Mouse (Mus musculus) megakaryocyte, embryonic 14.5 days (primary cell): ENCODE data around the gene Wdr27. TPM values are rescaled to one million over a fixed set of nuclear protein-coding genes. Genes with fewer than 3 reads are reported as not detected.
"Not testable (repeated sequence)": the region's sequence is repeated elsewhere in the genome, so short reads cannot be mapped to it uniquely, and the experiment has no call there.

Experiments
- H3K27me3 ChIP-seq: replicated peaks from 2 replicates; pipeline ENCODE3; 2012; ENCODE audit warnings: inconsistent platforms
- H3K36me3 ChIP-seq: replicated peaks from 2 replicates; pipeline ENCODE3; 2012; ENCODE audit warnings: low read length, inconsistent platforms, mixed read lengths
- H3K4me1 ChIP-seq: 2 replicates; pipeline ENCODE4 v1.6.1; 2012; ENCODE audit warnings: inconsistent platforms
- H3K4me3 ChIP-seq: replicated peaks from 2 replicates; pipeline ENCODE3; 2012; ENCODE audit warnings: moderate library complexity, mild to moderate bottlenecking, inconsistent platforms
- H3K9me3 ChIP-seq: 2 replicates; pipeline ENCODE4 v1.6.1; 2012; ENCODE audit warnings: inconsistent platforms
- FLI1 ChIP-seq: IDR thresholded peaks from 2 replicates; pipeline ENCODE4 v1.6.1; 2012; ENCODE audit warnings: low read length, inconsistent platforms, mixed read lengths
- GATA1 ChIP-seq: IDR thresholded peaks from 3 replicates; pipeline ENCODE4 v1.6.1; 2012; ENCODE audit warnings: mixed read lengths, low read length, inconsistent platforms, borderline replicate concordance
- polyA plus RNA-seq: library from polyadenylated mRNA; stranded (reverse); fragments of >175 nt; gene quantifications from 2 replicates; pipeline ENCODE4 v1.2.3, GENCODE M21; 2012; ENCODE audit warnings: low replicate concordance; ENCODE audit not compliant: insufficient read depth

Gene Wdr27
- polyA plus RNA-seq, 1 experiment: 8.6 TPM

GRCm38 (mm10) chr17:14906611-14907010 is 36.3 kb downstream of the Wdr27 start:
- TF ChIP-seq FLI1: no peak
- TF ChIP-seq GATA1: no peak
- Histone ChIP-seq H3K27me3 (peaks cover 13% of the 10 kb centered on the region), H3K36me3 (no peaks in the 10 kb centered on the region), H3K4me1 (peaks cover 4% of the 10 kb centered on the region), H3K4me3 (no peak overlapping the region), H3K9me3 (no peaks in the 10 kb centered on the region)

- no peak overlapping the region for H3K4me3 ChIP-seq
- peaks cover 4% of the 10 kb centered on the region for H3K4me1 ChIP-seq
- H3K9me3 ChIP-seq: no peaks in the 10 kb centered on the region
- H3K27me3 ChIP-seq: peaks cover 15% of the 10 kb centered on the region
- H3K36me3 ChIP-seq: no peaks in the 10 kb centered on the region
- TF ChIP-seq GATA1: no peak
- no peak for TF ChIP-seq FLI1
These were observed 38.2 kb downstream of the Wdr27 start for GRCm38 (mm10) chr17:14904637-14905265.

GRCm38 (mm10) chr17:14904206-14904605 is 38.8 kb downstream of the Wdr27 start:
- peaks cover 14% of the 10 kb centered on the region for H3K27me3 ChIP-seq
- H3K4me3 ChIP-seq: no peak overlapping the region
- no peaks in the 10 kb centered on the region for H3K9me3 ChIP-seq
- no peaks in the 10 kb centered on the region for H3K36me3 ChIP-seq
- peaks cover 4% of the 10 kb centered on the region for H3K4me1 ChIP-seq
- TF ChIP-seq GATA1 (no peak), FLI1 (no peak)

GRCm38 (mm10) chr17:14903212-14903611 is 39.7 kb downstream of the Wdr27 start:
- peaks cover 4% of the 10 kb centered on the region for H3K4me1 ChIP-seq
- no peak for TF ChIP-seq FLI1
- no peak for TF ChIP-seq GATA1
- H3K27me3 ChIP-seq: peaks cover 14% of the 10 kb centered on the region
- H3K4me3 ChIP-seq: no peak overlapping the region
- H3K36me3 ChIP-seq: no peaks in the 10 kb centered on the region
- H3K9me3 ChIP-seq: no peaks in the 10 kb centered on the region

GRCm38 (mm10) chr17:14898972-14899371 is 44.0 kb downstream of the Wdr27 start:
- no peak for TF ChIP-seq GATA1
- TF ChIP-seq FLI1: no peak
- H3K4me3 ChIP-seq: no peak overlapping the region
- H3K36me3 ChIP-seq: no peaks in the 10 kb centered on the region
- no peaks in the 10 kb centered on the region for H3K4me1 ChIP-seq
- H3K9me3 ChIP-seq: no peaks in the 10 kb centered on the region
- peaks cover 8% of the 10 kb centered on the region for H3K27me3 ChIP-seq

GRCm38 (mm10) chr17:14895058-14895457 is 47.9 kb downstream of the Wdr27 start:
- not testable (repeated sequence) for H3K4me1 ChIP-seq, H3K27me3 ChIP-seq, H3K9me3 ChIP-seq, H3K4me3 ChIP-seq, H3K36me3 ChIP-seq

- Histone ChIP-seq H3K4me3 (peak overlapping the region; percentile 8), H3K36me3 (no peaks in the 10 kb centered on the region), H3K27me3 (peaks cover 11% of the 10 kb centered on the region), H3K4me1 (no peaks in the 10 kb centered on the region), H3K9me3 (no peaks in the 10 kb centered on the region)
- TF ChIP-seq GATA1: no peak
These were observed 56.0 kb downstream of the Wdr27 start for GRCm38 (mm10) chr17:14886933-14887332.

GRCm38 (mm10) chr17:14874656-14875204 is 68.2 kb downstream of the Wdr27 start:
- H3K36me3 ChIP-seq: no peaks in the 10 kb centered on the region
- no peak overlapping the region for H3K4me3 ChIP-seq
- H3K4me1 ChIP-seq: no peaks in the 10 kb centered on the region
- peaks cover 5% of the 10 kb centered on the region; the same call in 1 of the 2 replicates for H3K9me3 ChIP-seq
- no peaks in the 10 kb centered on the region for H3K27me3 ChIP-seq
- TF ChIP-seq GATA1: no peak
- TF ChIP-seq FLI1: no peak

GRCm38 (mm10) chr17:14860220-14860619 is 82.7 kb downstream of the Wdr27 start:
- no peaks in the 10 kb centered on the region for H3K4me1 ChIP-seq
- no peak overlapping the region for H3K4me3 ChIP-seq
- TF ChIP-seq GATA1 (no peak), FLI1 (no peak)
- no peaks in the 10 kb centered on the region for H3K9me3 ChIP-seq
- H3K27me3 ChIP-seq: no peaks in the 10 kb centered on the region
- H3K36me3 ChIP-seq: no peaks in the 10 kb centered on the region

GRCm38 (mm10) chr17:14847709-14848108 is 95.2 kb downstream of the Wdr27 start:
- Histone ChIP-seq H3K27me3 (peaks cover 2% of the 10 kb centered on the region), H3K36me3 (no peaks in the 10 kb centered on the region), H3K4me1 (no peaks in the 10 kb centered on the region), H3K4me3 (no peak overlapping the region), H3K9me3 (no peaks in the 10 kb centered on the region)
- TF ChIP-seq FLI1: no peak
- no peak for TF ChIP-seq GATA1
